Mouse (Mus musculus) lung, embryonic 16.5 days (tissue): ENCODE measurements around the gene Pnlip. TPM values are rescaled to one million over a fixed set of nuclear protein-coding genes. Genes with fewer than 3 reads are reported as not detected.

Experiments used
- ATAC-seq: fragments of 200-750 bp; cut with Nextera tagmentation; 2 replicates; pipeline ENCODE4 v1.8.0; 2017; ENCODE audit warnings: low read depth, mild to moderate bottlenecking, moderate library complexity
- H3K27ac ChIP-seq: fragments of 300-500 bp; sonication (generic); 2 replicates; pipeline ENCODE4 v1.5.1; 2014; ENCODE audit warnings: mild to moderate bottlenecking, control low read depth, low read length
- H3K27me3 ChIP-seq: fragments of 300-500 bp; sonication (generic); 2 replicates; pipeline ENCODE4 v1.6.1; 2014; ENCODE audit warnings: low read depth, low read length, mixed read lengths; ENCODE audit not compliant: control insufficient read depth, insufficient read depth
- H3K36me3 ChIP-seq: fragments of 300-500 bp; sonication (generic); 2 replicates; pipeline ENCODE4 v1.6.1; 2014; ENCODE audit warnings: low read length; ENCODE audit not compliant: control insufficient read depth, insufficient read depth
- H3K4me1 ChIP-seq: fragments of 300-500 bp; sonication (generic); replicated peaks from 2 replicates; pipeline ENCODE4 v1.6.1; 2014; ENCODE audit warnings: low read length, mixed read lengths; ENCODE audit not compliant: control insufficient read depth, insufficient read depth
- H3K4me2 ChIP-seq: fragments of 300-500 bp; sonication (generic); 2 replicates; pipeline ENCODE4 v1.6.1; 2014; ENCODE audit warnings: low read depth, low read length, control low read depth
- H3K4me3 ChIP-seq: fragments of 300-500 bp; sonication (generic); 2 replicates; pipeline ENCODE4 v1.5.1; 2014; ENCODE audit warnings: mild to moderate bottlenecking, low read length, control low read depth
- H3K9ac ChIP-seq: fragments of 300-500 bp; sonication (generic); 2 replicates; pipeline ENCODE4 v1.6.1; 2014; ENCODE audit warnings: low read length, control low read depth
- H3K9me3 ChIP-seq: fragments of 300-500 bp; sonication (generic); 2 replicates; pipeline ENCODE4 v1.6.1; 2016; ENCODE audit warnings: low read length; ENCODE audit not compliant: control insufficient read depth
- WGBS: fragments of 180-500 bp; shearing (Covaris S2); extraction: QIAGEN DNeasy Blood & Tissue Kit; methylation state at CpG from one replicate; pipeline ENCODE4 v1.1.7; 2014; 5-methylcytosine and 5-hydroxymethylcytosine counted together
- polyA plus RNA-seq: library from polyadenylated mRNA; unstranded; fragments of >200 nt; fragmentation: Nextera tagmentation; extraction: Ambion mirVana; gene quantifications from 2 replicates; pipeline ENCODE4 v1.2.1, GENCODE M21; 2015

Pnlip gene
- polyA plus RNA-seq, 1 experiment from 2014 or later: not detected

GRCm38 (mm10) chr19:58704556-58704955 lies 52.3 kb downstream of the Pnlip start:
- Histone ChIP-seq H3K36me3 (no peaks in the 10 kb centered on the region), H3K4me2 (no peak overlapping the region), H3K27me3 (no peaks in the 10 kb centered on the region), H3K27ac (no peak overlapping the region), H3K9me3 (no peaks in the 10 kb centered on the region), H3K9ac (no peak overlapping the region), H3K4me3 (no peak overlapping the region), H3K4me1 (no peaks in the 10 kb centered on the region)
- 73% methylated on average over 4 of the region's 4 CpGs for WGBS
- ATAC-seq: no peak

GRCm38 (mm10) chr19:58708611-58709010 lies 56.3 kb downstream of the Pnlip start:
- no peak overlapping the region for H3K4me2 ChIP-seq
- WGBS: 78% methylated on average over 3 of the region's 3 CpGs
- ATAC-seq: no peak
- no peak overlapping the region for H3K4me3 ChIP-seq
- no peaks in the 10 kb centered on the region for H3K4me1 ChIP-seq
- no peaks in the 10 kb centered on the region for H3K27me3 ChIP-seq
- no peak overlapping the region for H3K9ac ChIP-seq
- H3K9me3 ChIP-seq: no peaks in the 10 kb centered on the region
- no peak overlapping the region for H3K27ac ChIP-seq
- no peaks in the 10 kb centered on the region for H3K36me3 ChIP-seq

- Histone ChIP-seq H3K4me2 (no peak overlapping the region), H3K9me3 (no peaks in the 10 kb centered on the region), H3K36me3 (no peaks in the 10 kb centered on the region), H3K4me1 (no peaks in the 10 kb centered on the region), H3K27me3 (no peaks in the 10 kb centered on the region), H3K27ac (no peak overlapping the region), H3K9ac (no peak overlapping the region), H3K4me3 (no peak overlapping the region)
- 54% methylated on average over 4 of the region's 4 CpGs for WGBS
- ATAC-seq: no peak
These were observed 65.6 kb downstream of the Pnlip start for GRCm38 (mm10) chr19:58717925-58718324.

- no peak overlapping the region for H3K9ac ChIP-seq
- no peak overlapping the region for H3K4me3 ChIP-seq
- no peaks in the 10 kb centered on the region for H3K27me3 ChIP-seq
- no peaks in the 10 kb centered on the region for H3K9me3 ChIP-seq
- no peaks in the 10 kb centered on the region for H3K4me1 ChIP-seq
- ATAC-seq: no peak
- H3K4me2 ChIP-seq: no peak overlapping the region
- H3K36me3 ChIP-seq: no peaks in the 10 kb centered on the region
- H3K27ac ChIP-seq: no peak overlapping the region
These were observed 68.1 kb downstream of the Pnlip start for GRCm38 (mm10) chr19:58720439-58720838.

- Histone ChIP-seq H3K27ac (no peak overlapping the region), H3K27me3 (no peaks in the 10 kb centered on the region), H3K4me2 (no peak overlapping the region), H3K9me3 (no peaks in the 10 kb centered on the region), H3K9ac (no peak overlapping the region), H3K4me3 (no peak overlapping the region), H3K36me3 (no peaks in the 10 kb centered on the region), H3K4me1 (peaks cover 7% of the 10 kb centered on the region)
- 69% methylated on average over 5 of the region's 5 CpGs for WGBS
- no peak for ATAC-seq
These were observed 74.3 kb downstream of the Pnlip start for GRCm38 (mm10) chr19:58726551-58726950.

GRCm38 (mm10) chr19:58727756-58728155 lies 75.5 kb downstream of the Pnlip start:
- H3K27ac ChIP-seq: no peak overlapping the region
- no peak overlapping the region for H3K4me2 ChIP-seq
- H3K4me1 ChIP-seq: peaks cover 7% of the 10 kb centered on the region
- no peaks in the 10 kb centered on the region for H3K9me3 ChIP-seq
- no peaks in the 10 kb centered on the region for H3K36me3 ChIP-seq
- H3K4me3 ChIP-seq: no peak overlapping the region
- ATAC-seq: no peak
- H3K9ac ChIP-seq: no peak overlapping the region
- H3K27me3 ChIP-seq: no peaks in the 10 kb centered on the region
- WGBS: 55% methylated on average over 5 of the region's 5 CpGs

- peak; percentile 45; the same call in 1 of the 2 replicates for ATAC-seq
These were observed 76.2 kb downstream of the Pnlip start, which contains the start of gene Pnliprp1 for GRCm38 (mm10) chr19:58728445-58729031. Gene Pnliprp1, plus strand, starts transcription at chr19:58728887.

More at GRCm38 (mm10) chr19:58728445-58729031, 76.2 kb downstream of the Pnlip start, which contains the start of gene Pnliprp1:
- Histone ChIP-seq H3K36me3 (no peaks in the 10 kb centered on the region), H3K4me1 (peaks cover 7% of the 10 kb centered on the region), H3K27ac (no peak within 1 kb of the TSS), H3K4me3 (no peak within 1 kb of the TSS), H3K4me2 (no peak within 1 kb of the TSS), H3K9ac (no peak within 1 kb of the TSS), H3K27me3 (no peaks in the 10 kb centered on the region), H3K9me3 (no peaks in the 10 kb centered on the region)
- WGBS: 21% methylated on average over 5 of the region's 5 CpGs

Other genes with a start within 250 kb of the Pnlip start
- 6.9 and 8.0 TPM in 2 replicates for gene Gfra1, start 196.6 kb upstream of the Pnlip start, polyA plus RNA-seq
- not detected in 2 replicates for gene Ccdc172, start 140.5 kb upstream of the Pnlip start, polyA plus RNA-seq
- gene Pnliprp1, start 76.4 kb downstream of the Pnlip start, polyA plus RNA-seq: 0.30 and 2.6 TPM in 2 replicates
- 0.13 and 0.21 TPM in 2 replicates for gene Pnliprp2, start 107.2 kb downstream of the Pnlip start, polyA plus RNA-seq
- gene 1700019N19Rik, start 142.0 kb downstream of the Pnlip start, polyA plus RNA-seq: not detected in 2 replicates